Mouse (Mus musculus): ENCODE data around the gene Apoc4.
"Not testable (repeated sequence)": the region's sequence is repeated elsewhere in the genome, so short reads cannot be mapped to it uniquely, and the experiment has no call there.

The Apoc4 gene

DNA sequence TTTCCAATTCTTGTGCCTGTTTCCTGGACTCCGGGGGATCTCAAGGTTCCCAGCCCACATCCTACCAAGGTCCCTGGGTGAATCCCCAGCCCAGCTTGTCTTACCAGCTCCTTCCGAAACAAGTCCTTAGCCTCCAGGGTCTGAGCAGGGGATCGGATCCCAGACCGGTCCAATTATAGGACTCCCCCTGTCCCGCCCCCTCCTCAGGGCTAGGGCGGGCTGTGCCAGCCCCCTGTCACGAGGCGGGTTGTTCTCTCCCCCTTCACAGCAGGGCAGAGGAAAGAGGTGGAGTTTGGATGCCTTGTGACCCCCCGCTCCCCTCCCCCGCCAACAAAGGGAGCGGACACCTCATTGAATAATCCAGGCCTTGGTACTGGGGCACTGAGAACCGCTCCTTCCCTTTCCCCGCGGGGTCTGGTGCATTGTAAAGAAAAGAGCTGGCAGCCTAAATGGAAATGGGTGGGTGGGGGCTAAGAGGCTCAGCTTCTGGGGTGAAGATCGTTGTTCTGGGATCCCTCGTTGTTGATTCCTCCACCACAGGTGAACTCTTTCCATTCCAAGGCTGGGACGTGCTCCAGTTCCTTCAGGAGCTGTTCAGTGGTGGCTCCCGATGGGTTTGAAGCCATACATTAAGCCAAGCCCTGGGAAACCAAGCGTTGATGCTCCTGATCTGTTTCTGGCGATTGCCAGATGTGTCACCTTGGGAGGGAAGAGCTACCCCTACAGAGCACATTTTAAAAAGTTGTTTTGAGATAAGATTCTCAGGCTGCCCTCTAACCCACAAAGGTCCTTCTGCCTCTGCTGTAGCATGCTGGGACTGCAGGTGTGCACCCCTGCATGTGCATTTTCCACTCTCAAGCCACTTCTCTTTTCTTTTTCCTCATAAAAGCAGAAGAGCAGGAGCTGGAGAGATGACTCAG lies 17.9 kb upstream of the Apoc4 start, which contains the start of gene Apoe:
Gene Apoe, minus strand, starts transcription at position 282 of the 920 bp plus-strand sequence.
- peak; percentile 73 to 79 for DNase-seq (ENCODE audit: low spot score in 2 of 2)

GRCm38 (mm10) chr7:19697949-19698906 lies 16.9 kb upstream of the Apoc4 start:
- no peak for DNase-seq (ENCODE audit: low spot score in 2 of 2)

DNA sequence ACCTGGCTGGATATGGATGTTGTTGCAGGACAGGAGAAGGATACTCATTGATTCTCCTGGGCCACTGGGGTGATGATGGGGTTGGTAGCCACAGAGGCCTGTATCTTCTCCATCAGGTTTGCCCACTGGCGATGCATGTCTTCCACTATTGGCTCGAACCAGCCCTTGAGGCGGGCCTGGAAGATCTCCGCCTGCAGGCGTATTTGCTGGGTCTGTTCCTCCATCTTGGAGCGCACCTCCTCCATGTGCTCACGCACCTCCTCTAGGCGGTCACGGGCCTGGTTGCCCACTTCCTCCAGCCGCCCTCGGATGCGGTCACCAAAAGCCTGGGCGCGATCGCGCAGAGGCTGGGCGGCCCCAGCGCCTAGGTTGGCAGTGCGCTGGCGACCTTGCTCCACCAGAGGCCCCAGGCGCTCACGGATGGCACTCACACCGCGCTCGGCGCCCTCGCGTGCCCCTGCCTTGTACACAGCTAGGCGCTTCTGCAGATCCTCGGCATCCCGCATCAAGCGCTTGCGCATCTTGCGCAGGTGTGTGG lies 15.1 kb upstream of the Apoc4 start:
- DNase-seq (ENCODE audit: low spot score in 2 of 2): no peak

- no peak for DNase-seq (ENCODE audit: low spot score in 2 of 2)
Observed at GRCm38 (mm10) chr7:19695881-19696280, 14.6 kb upstream of the Apoc4 start.

GRCm38 (mm10) chr7:19695213-19695594 lies 13.9 kb upstream of the Apoc4 start:
- no peak for DNase-seq (ENCODE audit: low spot score in 2 of 2)

DNA sequence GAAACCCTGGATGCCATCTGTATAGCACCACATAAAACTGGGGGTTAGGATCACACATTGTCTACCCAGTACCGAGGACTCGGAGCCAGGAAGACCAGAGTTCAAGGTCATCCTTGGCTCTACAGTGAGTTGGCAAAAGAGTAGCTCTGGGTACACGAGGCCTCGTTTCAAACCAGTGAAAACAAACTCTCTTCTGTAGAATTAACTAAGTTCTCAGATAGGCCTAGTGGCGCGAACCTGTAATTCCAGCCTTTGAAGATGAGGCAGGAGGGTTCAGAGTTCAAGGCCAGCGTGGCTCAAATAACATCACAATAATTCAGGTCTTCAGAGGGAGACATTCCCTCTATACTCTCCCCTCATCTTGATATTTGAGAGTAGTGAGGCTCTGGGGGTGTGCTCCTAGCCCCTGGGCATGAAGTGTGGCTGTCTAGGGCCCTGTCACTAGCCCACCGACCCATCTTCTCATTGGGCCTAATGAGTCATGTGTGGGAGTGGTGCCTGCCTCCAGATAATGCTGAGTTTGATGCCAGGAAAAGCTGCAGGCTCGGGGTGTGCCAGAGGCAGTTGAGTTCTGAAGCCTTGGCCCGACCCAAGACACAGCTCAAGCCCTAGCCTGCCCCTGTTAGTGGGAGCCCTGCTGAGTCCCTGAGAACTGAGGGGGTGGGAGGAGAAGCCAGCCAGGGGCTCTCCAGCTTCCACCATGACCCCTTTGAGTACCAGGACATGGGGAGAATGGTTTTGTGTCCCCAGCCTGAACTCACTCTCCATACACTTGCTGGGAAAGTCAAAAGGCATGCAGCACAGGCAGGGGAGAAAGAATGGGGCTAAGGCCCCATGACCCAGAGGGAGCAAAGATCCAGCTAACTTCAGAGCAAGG lies 13.3 kb upstream of the Apoc4 start:
- DNase-seq (ENCODE audit: low spot score in 2 of 2): no peak

- DNase-seq (ENCODE audit: low spot score in 2 of 2): peak in 1 of 2 experiments; percentile 39
Observed at GRCm38 (mm10) chr7:19693421-19693820, 12.1 kb upstream of the Apoc4 start.

GRCm38 (mm10) chr7:19691873-19692865 lies 10.9 kb upstream of the Apoc4 start, which contains the start of gene Apoc1:
TSS of gene Apoc1 (minus strand) at chr7:19692660.
- no peak for DNase-seq (ENCODE audit: low spot score in 2 of 2)

- DNase-seq (ENCODE audit: low spot score in 2 of 2): no peak
Observed at GRCm38 (mm10) chr7:19691434-19691833, 10.2 kb upstream of the Apoc4 start.

DNA sequence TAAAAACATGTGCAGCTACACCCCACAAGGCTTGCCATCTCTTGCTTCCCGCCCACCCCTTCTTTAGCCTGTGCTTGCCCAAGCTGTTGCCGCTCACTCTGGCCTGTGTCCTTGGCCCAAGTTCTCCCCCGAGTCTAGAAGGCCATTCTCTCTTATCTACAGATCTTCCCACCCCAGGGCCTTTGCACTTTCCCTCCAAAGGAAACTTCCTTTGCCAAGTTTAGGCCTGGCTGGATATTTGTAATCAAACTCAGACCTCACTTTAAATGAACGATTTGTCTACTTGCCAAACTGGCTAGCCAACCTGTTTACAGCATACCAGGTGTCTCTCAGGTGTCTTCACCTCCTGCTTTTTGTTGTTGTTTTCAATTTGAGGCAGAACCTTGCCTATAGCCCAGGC lies 9.6 kb upstream of the Apoc4 start:
- no peak for DNase-seq (ENCODE audit: low spot score in 2 of 2)

GRCm38 (mm10) chr7:19688611-19689010 lies 7.3 kb upstream of the Apoc4 start:
- DNase-seq (ENCODE audit: low spot score in 2 of 2): no peak

DNA sequence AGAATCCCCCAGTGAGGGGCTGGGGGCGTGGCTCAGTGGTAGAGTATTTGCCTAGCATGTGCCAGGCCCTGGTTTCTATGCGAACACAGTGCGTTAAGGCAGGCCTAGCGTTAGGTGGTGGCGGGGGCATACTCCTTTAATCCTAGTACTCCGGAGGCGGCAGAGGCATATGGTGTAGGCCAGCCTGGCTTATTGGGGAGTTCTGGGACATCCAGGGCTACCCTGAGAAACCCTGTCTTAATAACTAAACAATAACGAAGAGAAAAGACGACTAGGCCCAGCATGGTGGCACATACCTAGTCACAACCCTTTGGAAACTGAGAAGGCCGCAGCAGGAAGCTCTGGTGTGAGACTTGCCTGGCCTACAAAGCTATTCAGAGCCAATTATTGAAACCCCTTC lies 6.8 kb upstream of the Apoc4 start:
- DNase-seq (ENCODE audit: low spot score in 2 of 2): no peak

DNA sequence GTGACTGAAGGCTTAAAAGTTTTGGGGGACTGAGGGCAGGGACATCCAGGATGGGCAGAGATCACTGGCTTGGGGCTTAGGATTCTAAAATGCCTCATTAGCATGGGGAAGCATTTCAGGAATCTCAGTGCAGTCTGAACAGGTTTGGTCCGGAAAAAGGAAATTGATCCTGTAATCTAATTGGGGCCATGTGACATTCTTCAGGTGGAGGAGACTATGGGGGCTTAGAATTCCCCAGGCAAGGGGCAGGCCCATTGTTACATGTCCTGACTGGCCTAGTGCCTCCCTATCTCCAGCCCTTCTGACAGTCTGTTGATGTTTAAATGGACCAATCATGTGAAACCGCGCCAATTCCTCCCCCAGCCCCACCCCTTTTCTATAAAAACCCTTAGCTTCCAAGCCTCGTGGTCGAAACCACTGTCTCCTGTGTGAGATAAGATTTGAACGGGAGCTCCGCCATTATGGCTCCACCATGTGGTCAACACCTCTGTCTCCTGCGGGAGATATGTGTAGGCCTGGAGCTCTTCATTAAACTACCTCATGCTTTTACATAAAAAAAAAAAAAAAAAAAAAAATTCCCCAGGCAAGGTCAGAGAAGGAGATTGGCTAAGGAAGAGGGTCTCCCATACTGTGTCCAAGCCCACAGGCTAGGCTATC lies 5.8 kb upstream of the Apoc4 start:
- DNase-seq (ENCODE audit: low spot score in 2 of 2): not testable (repeated sequence)

DNA sequence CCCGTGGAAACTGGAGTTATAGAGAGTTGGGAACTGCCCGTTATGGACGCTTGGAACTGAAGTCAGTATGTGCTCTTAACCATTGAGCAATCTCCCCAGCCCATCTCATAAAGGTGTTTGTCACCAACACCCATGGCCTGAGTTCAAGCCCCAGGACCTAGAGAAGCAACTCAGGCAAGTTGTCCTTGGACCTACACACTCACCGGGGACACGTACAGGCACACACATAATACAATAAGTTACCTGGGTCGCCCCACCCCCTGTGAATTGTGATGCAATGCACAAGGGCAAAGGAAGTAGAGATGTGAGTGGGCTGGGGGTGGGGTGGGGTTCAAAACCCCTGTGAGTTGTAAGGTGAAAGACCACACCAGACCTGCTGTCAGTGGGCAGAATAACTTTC lies 5.2 kb upstream of the Apoc4 start:
- DNase-seq (ENCODE audit: low spot score in 2 of 2): no peak

DNA sequence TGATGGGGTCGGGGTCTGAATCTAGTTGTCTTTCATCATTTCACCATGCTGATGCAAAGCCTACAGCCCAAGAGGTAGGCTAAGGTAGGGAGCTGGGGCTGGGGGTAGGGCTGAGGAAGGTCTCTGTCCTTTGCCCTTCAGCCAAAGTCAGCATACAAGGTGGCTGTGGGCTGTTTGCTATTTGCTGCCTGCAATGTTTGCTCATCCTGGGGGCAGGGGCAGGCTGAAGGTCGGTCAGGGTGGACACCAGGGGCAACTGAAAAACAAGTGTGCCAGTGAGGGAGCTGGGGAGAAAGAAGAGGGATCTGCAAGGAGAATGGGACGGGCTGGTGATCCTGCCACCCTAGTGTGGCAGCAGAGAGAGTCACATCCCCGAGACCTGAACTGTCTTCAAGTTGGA lies 4.1 kb upstream of the Apoc4 start:
- no peak for DNase-seq (ENCODE audit: low spot score in 2 of 2)

DNA sequence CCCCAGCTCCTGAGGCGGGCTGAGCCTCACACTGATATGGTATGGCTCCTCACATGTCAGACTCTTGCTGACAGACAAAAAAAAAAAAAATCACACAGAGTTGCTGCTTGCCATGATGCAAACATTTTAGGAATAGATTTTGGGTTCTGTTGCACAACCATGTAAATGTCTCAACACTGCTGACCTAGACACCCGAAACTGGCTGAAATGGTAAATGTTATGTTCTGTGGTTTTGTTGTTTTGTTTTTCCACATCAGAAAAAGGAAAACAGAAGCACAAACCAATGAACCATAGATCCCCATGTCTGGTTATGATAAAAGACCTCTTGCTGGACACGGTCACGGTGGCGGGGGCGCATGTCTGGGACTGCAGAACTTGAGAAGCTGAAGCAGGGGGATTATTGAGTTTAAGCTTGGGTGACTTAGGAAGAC lies 2.5 kb upstream of the Apoc4 start:
- DNase-seq (ENCODE audit: low spot score in 2 of 2): no peak

DNA sequence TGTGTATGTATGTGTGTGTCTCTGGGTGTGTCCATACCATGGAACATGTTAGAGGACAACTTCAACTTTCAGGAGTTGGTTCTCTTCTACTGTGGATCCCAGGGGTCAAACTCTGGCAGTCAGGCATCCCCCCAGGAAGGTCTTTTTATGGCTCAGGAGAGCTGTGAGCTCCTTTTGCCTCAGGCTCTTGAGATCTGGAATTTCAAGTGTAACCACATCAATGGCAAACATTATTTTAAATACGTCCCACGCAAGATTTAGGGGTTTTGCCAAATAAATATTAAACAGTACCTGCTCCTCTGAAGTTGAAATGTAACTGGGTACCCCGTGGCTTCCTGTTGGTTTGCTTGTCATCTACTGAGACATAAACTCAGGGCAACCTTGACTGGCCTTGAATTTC lies 1.7 kb upstream of the Apoc4 start:
- DNase-seq (ENCODE audit: low spot score in 2 of 2): no peak

- no peak for DNase-seq (ENCODE audit: low spot score in 2 of 2)
Observed at GRCm38 (mm10) chr7:19680702-19681101, 577 bp downstream of the Apoc4 start.

DNA sequence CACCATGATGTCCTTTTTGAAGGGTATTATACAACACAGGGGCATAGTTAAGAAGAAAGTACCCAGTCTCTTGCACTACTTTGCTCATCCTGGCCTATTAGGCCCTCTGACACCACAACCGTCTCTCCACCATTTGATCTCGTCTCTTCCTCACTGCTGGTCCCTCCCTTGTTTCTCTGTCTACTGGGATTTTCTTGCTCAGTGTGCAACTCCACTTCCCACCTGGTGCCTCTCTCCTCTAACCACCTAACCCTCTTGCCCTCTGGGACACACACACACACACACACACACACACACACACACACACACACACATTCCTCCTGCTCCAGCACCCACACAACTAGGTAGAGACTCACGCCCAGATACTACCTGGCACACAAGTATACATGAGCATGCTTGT lies 2.4 kb downstream of the Apoc4 start:
- no peak for DNase-seq (ENCODE audit: low spot score in 2 of 2)

Measured in frontal cortex, postnatal 10 days (tissue).